Mouse (Mus musculus) urinary bladder, adult 18-20 months (tissue): Measurements from ENCODE around the gene Fam45a.
"Not testable (repeated sequence)": the region's sequence is repeated elsewhere in the genome, so short reads cannot be mapped to it uniquely, and the experiment has no call there.

Source experiments
- DNase-seq, 2 experiments: peaks; one replicate each; pipeline ENCODE4 v3.0.0; 2022; ENCODE audit warnings: low spot score in 2 of 2, mixed read lengths in 2 of 2

Gene Fam45a

GRCm38 (mm10) chr19:60845731-60846130, 34.3 kb downstream of the Fam45a start:
- no peak for DNase-seq

DNA sequence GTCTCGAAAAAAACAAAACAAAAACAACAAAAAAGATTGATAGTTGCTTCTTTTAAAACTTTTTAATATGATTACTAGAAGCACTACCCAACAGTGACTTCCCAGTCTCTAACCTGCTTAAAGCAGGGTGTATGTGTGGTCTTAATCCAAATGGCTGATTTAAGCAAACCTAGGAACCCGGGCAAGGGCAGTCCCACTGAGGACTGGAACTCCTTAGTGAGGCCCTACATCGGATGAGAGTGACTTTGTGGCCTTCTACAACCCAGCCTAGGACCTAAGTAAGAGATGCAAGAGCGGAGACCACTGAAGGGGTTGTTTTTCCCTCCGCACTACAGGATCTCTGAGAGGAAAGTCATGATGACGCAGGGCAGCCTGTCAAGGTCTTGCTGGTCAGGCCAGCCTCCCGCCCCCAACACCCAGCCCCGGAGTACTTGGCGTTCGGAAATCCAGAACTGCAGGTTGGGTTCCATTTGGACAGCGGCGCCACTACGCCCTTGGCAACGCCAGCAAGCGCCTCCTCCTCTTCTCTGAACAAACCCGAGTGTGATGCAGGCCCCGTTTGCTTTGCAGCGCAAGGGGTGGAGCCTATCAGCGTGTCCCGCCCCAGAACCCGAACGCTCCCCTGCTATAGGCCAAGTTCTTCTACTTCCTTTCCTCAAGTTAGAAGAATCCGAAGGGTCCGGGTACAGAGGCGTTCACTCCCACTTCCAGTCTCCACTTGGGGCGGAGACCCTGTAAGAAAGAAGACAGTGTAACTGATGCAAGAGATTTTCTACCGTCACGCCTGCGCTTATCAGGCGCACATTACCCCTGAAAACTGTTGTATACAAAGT, 49.7 kb downstream of the Fam45a start, which contains the start of gene Sfxn4:
Gene Sfxn4 (minus strand): TSS at position 612 of the 833 bp plus-strand sequence.
- DNase-seq, result peak; percentile 82 to 91

- not testable (repeated sequence) for DNase-seq
These were observed 54.8 kb downstream of the Fam45a start for GRCm38 (mm10) chr19:60866169-60866568.

- no peak for DNase-seq
These were observed 59.1 kb downstream of the Fam45a start for GRCm38 (mm10) chr19:60870489-60870888.

DNA sequence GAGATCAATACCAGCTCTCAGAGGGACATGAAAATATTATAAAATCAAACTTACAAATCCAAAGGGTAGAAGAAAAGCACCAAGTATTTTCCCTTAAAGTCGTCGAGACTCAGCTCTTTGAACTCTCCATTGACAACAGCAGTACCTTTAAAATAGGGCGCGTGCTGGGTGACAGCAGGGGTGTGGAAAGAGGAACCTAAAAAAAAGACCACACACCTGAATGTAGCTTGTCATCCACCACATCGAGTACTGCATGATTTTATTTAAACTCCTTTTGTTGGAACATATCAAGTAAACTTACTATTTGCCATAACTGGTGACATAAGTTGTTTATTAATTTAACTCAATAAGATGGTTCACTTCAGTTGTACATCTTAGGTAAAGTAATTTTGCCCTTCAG, 60.0 kb downstream of the Fam45a start:
- DNase-seq, result no peak

- DNase-seq, result no peak
These were observed 60.9 kb downstream of the Fam45a start for GRCm38 (mm10) chr19:60872272-60872671.

GRCm38 (mm10) chr19:60873501-60873900, 62.1 kb downstream of the Fam45a start:
- DNase-seq, result no peak

- peak; percentile 97 to 98 for DNase-seq
These were observed 62.8 kb downstream of the Fam45a start, which contains the start of gene Prdx3 for GRCm38 (mm10) chr19:60874064-60874694. TSS of gene Prdx3 (minus strand) at chr19:60874556.

GRCm38 (mm10) chr19:60883129-60883528, 71.7 kb downstream of the Fam45a start:
- DNase-seq, result no peak
